Mouse (Mus musculus): ENCODE results near the gene Cdc6.
"Not testable (repeated sequence)": the region's sequence is repeated elsewhere in the genome, so short reads cannot be mapped to it uniquely, and the experiment has no call there.

Gene Cdc6

GRCm38 (mm10) chr11:98907063-98907436 is 551 bp upstream of the Cdc6 start:
- DNase-seq (ENCODE audit: low read depth, low spot score) = no peak

- peak; percentile 63 for DNase-seq (ENCODE audit: low read depth, low spot score)
Observed at GRCm38 (mm10) chr11:98909654-98910053, 2.1 kb downstream of the Cdc6 start.

- no peak for DNase-seq (ENCODE audit: low read depth, low spot score)
Observed at GRCm38 (mm10) chr11:98910415-98910814, 2.8 kb downstream of the Cdc6 start.

GRCm38 (mm10) chr11:98911498-98911897 is 3.9 kb downstream of the Cdc6 start:
- no peak for DNase-seq (ENCODE audit: low read depth, low spot score)

DNA sequence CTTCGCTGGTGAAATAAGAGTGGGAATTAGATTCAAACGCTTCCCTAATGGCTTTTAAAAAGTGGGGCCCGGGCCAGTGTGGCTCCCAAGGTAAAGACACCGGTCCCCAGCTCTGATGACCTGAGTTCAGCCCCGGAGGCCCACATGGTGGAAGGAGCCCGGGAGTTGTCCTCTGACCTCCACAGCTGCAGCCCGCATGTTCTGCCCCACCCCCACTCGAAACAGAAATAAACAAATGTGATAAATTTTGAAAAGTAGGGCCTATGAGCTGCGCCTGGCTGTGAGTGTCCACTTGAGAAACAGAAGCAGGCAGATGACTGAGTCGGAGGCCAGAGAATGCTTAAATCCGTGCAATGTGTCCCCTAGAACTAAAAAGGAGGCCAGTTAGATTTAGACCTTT is 6.6 kb downstream of the Cdc6 start:
- no peak for DNase-seq (ENCODE audit: low read depth, low spot score)

DNA sequence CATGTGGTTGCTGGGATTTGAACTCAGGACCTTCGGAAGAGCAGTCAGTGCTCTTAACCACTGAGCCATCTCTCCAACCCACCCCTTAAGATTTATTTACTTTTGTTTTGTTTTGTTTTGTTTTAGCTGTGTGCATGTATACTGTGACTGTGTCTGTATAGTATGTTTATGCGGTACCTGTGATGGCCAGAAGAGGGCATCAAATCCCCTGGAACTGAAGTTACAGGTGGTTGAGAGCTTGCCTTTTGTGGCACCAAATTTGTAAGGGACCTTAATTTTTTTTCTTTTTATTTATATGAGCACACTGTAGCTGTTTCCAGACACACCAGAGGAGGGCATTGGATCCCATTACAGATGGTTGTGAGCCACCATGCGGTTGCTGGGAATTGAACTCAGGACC is 8.8 kb downstream of the Cdc6 start:
- DNase-seq (ENCODE audit: low read depth, low spot score) = not testable (repeated sequence)

GRCm38 (mm10) chr11:98917428-98918005 is 9.9 kb downstream of the Cdc6 start:
- no peak for DNase-seq (ENCODE audit: low read depth, low spot score)

- no peak for DNase-seq (ENCODE audit: low read depth, low spot score)
Observed at GRCm38 (mm10) chr11:98918231-98918630, 10.6 kb downstream of the Cdc6 start.

- DNase-seq (ENCODE audit: low read depth, low spot score) = no peak
Observed at GRCm38 (mm10) chr11:98919009-98919408, 11.4 kb downstream of the Cdc6 start.

- DNase-seq (ENCODE audit: low read depth, low spot score) = not testable (repeated sequence)
Observed at GRCm38 (mm10) chr11:98921813-98922212, 14.2 kb downstream of the Cdc6 start.

GRCm38 (mm10) chr11:98922307-98922706 is 14.7 kb downstream of the Cdc6 start:
- DNase-seq (ENCODE audit: low read depth, low spot score) = not testable (repeated sequence)

- DNase-seq (ENCODE audit: low read depth, low spot score) = not testable (repeated sequence)
Observed at GRCm38 (mm10) chr11:98922851-98923711, 15.5 kb downstream of the Cdc6 start.

DNA sequence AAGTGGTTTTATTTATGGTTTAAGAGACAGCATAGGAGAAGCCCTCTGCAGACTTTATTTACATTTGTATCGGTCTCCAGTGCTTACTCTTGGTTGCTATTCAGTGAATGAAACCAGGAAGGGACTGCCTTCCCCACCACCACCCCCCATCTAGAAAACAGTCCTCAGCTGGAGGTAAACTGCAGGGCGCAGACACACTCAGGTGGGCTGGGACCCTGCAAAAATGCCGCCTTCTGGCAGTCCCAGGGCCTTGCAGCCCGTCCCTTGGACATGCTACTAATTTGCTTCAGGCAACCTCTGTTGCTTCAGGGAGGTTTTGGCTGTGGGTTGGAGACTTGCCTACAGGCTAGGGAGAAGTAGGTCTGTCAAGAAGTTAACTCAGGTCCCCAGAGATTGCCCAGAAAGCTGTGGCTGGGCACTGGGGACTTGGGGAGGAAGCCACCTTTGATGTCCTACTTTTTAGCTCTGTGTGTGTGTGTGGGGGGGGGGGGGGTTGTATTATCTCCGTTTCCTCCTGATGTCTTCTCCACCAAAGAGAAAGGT is 17.1 kb downstream of the Cdc6 start:
- no peak for DNase-seq (ENCODE audit: low read depth, low spot score)

DNA sequence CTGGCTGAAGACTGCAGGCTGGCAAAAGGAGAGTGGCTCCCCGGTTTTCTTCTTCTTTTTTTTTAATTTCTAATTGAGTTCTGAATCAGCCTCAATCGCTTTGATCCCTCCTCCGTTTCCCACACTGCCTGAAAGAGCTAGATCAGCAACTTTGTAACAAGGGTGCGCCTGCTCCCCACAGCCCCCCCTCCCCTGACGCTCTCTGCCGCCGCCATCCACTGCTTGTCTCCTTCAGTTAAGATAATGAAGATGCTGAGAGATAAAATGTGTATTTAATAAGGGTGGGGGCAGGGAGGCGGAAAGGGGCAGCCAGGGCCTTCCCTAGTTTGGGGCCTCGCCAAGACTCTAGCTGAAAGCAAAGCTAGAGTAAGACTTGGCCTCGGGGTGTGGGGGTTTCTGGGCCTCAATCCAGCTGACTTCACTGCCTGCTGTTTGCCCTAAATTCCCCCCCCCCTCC is 17.7 kb downstream of the Cdc6 start:
- DNase-seq (ENCODE audit: low read depth, low spot score) = no peak

GRCm38 (mm10) chr11:98925868-98926311 is 18.3 kb downstream of the Cdc6 start:
- no peak for DNase-seq (ENCODE audit: low read depth, low spot score)

- no peak for DNase-seq (ENCODE audit: low read depth, low spot score)
Observed at GRCm38 (mm10) chr11:98926553-98926952, 19.0 kb downstream of the Cdc6 start.

- DNase-seq (ENCODE audit: low read depth, low spot score) = no peak
Observed at GRCm38 (mm10) chr11:98927438-98928076, 20.0 kb downstream of the Cdc6 start, which contains the start of gene Rara. Rara (plus strand) TSS chr11:98927818.

DNA sequence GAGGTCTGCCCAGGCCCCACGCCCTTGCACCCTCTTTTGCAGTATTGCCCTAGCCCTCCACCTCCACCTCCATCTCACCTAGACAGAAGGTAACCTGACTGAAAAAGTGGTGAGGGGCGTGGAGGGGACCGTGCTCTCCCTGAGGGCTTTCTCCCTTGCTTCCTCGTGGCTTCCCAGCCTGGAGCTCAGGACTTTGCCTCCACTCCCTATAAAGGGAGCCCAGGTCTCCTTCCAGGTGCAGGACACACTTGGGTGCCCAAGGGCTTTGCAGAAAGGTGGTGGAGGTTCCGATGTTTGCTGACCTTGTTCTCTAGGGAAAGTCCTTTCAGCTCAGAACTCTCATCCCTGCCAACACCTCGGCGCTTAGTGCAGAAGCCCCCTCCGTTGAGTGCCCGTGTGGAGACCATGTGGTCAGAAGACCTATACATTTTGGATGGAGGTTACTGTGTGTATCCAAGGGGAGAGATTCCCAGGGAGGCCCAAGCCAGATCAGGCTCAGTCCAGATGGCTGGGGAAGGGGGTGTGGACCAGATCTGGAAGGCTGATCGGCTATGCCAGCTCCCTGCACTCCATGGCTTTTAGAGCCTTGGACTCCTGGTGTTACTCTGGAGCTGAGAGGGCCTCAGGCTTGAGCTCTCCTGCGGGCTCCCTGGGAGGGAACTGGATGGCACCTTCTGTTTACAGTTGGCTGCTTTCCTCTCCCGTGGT is 20.7 kb downstream of the Cdc6 start:
- no peak for DNase-seq (ENCODE audit: low read depth, low spot score)

GRCm38 (mm10) chr11:98929503-98929902 is 21.9 kb downstream of the Cdc6 start:
- DNase-seq (ENCODE audit: low read depth, low spot score) = no peak

DNA sequence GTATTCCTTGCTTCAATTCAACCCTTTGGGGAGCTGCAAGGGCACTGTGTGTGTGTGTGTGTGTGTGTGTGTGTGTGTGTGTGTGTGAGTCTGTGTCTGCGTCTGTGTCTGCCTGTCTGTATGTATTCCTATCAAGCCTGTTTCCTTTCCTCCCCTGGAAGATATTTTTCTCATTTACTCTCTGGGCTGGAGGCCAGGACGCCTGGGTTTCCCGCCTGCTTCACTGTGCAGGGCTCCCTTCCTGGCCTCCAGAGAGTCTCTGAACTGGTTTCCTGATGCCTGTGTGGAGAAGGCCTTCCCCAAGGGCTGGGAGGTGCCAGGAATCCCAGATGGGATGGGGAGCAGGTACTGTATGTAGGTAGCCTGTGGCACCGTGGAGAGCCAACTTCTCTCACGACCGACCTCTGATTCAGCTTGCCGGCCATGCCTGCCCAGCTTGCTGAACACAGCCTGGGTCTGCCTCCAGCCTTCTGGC is 22.6 kb downstream of the Cdc6 start:
- no peak for DNase-seq (ENCODE audit: low read depth, low spot score)

DNA sequence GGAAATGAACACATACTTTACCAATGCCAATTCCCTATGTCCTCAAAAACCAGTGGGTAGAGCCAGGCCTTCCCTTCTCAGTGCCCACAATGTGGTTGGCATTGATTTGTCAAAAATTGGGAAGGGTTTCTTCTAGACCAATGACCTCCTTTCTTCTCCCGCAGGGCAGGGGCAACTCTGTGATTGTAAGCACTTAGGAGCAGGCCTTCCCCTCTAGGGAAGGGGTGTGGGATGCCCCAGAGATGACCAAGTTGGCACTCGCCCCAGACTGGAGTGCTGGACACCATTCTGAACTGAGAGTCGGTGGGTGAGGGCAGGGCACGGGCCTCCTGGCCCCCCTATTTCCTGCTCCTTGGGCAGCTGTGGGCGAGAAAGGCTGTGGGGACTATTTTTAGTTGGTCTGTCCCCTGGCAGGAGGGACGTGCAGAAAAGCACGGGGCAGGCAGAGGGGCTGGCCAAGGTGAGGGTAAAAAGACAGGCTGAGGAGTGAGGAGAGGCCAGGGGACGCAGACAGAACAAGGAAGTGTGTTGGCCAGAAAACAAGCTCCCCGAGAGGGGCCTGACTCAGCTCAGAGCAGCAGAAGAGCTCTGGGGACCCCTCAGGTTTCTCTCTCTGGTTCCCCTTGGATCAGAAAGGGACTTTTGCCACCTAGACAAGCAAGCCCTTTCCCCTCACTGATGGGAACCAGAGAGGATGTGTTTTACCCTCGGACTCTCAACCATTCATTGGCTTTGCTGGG is 23.3 kb downstream of the Cdc6 start:
- DNase-seq (ENCODE audit: low read depth, low spot score) = no peak

Measured in c-Kit-negative CD71-positive TER-119-positive erythroid progenitor cells, embryonic 14.5 days (primary cell).